Mouse (Mus musculus) E14TG2a.4 (cell line): ENCODE results near the gene Plxdc2.
"Not testable (repeated sequence)": the region's sequence is repeated elsewhere in the genome, so short reads cannot be mapped to it uniquely, and the experiment has no call there.

Experiments used
- CTCF ChIP-seq: conservative IDR thresholded peaks from 2 replicates; pipeline ENCODE4 v1.5.1; 2014; ENCODE audit warnings: low read length
- NANOG ChIP-seq: IDR thresholded peaks from 2 replicates; pipeline ENCODE4 v1.6.1; 2014; ENCODE audit warnings: borderline replicate concordance, low read length, mixed read lengths
- POU5F1 ChIP-seq: IDR thresholded peaks from 2 replicates; pipeline ENCODE4 v1.6.1; 2014; ENCODE audit warnings: low read length, borderline replicate concordance

DNA sequence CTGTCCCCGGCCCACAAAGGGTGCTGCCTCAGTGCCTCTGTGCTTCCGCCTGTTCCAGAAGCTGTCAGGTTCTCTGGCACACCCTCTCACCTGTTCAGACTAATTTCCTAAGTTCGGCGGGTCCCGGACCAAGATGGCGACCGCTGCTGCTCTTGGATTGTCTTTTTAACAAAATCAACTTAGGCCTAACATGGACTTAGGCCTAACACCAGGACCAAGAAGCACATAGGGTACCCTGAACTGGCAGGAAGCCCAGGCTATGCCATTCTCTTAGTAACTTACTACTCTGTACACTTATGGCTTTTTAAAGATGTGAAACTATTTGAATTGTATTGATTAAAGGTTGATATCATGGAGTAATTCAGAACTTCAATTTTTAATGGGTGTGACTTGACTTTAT is 413.0 kb downstream of the Plxdc2 start:
- not testable (repeated sequence) for TF ChIP-seq NANOG, CTCF, POU5F1
